Mouse (Mus musculus) kidney, postnatal 4 days (tissue): ENCODE data around the gene Epor.
A peak's percentile ranks its signal among the peaks of the same experiment; 100 is the strongest.

Experiments used
- DNase-seq, 2 experiments: peaks; one replicate each; pipeline ENCODE4 v3.0.0; 2021; ENCODE audit warnings: mixed read lengths in 2 of 2

The Epor gene

GRCm38 (mm10) chr9:21963417-21963816, at the start of gene Epor:
TSS of gene Epor (minus strand) at chr9:21963506.
- peak; percentile 77 to 85 for DNase-seq

- DNase-seq: no peak
Measured at GRCm38 (mm10) chr9:22012731-22013130, 49.4 kb upstream of the Epor start.

- DNase-seq: no peak
Measured at GRCm38 (mm10) chr9:22011055-22011454, 47.7 kb upstream of the Epor start.

GRCm38 (mm10) chr9:22004546-22004945, 41.2 kb upstream of the Epor start:
- DNase-seq: no peak

GRCm38 (mm10) chr9:22003163-22003554, 39.9 kb upstream of the Epor start:
- DNase-seq: peak; percentile 56 to 78

GRCm38 (mm10) chr9:22002194-22003162, 39.2 kb upstream of the Epor start, which contains the start of the genes Ccdc151 and Prkcsh:
TSS of gene Ccdc151 (minus strand) at chr9:22002634.
TSS of gene Prkcsh (plus strand) at chr9:22002806.
- peak; percentile 99 to 100 for DNase-seq

GRCm38 (mm10) chr9:22001633-22002032, 38.3 kb upstream of the Epor start:
- DNase-seq: no peak

GRCm38 (mm10) chr9:22000296-22000695, 37.0 kb upstream of the Epor start:
- no peak for DNase-seq

- DNase-seq: no peak
Measured at GRCm38 (mm10) chr9:21996178-21996867, 33.0 kb upstream of the Epor start.

GRCm38 (mm10) chr9:21992227-21992626, 28.9 kb upstream of the Epor start:
- no peak for DNase-seq

GRCm38 (mm10) chr9:21989230-21990110, 26.2 kb upstream of the Epor start, which contains the start of gene Rgl3:
TSS of gene Rgl3 (minus strand) at chr9:21989446.
- peak; percentile 78 to 85 for DNase-seq

GRCm38 (mm10) chr9:21988421-21989101, 25.3 kb upstream of the Epor start:
- peak; percentile 67 to 81 for DNase-seq

- DNase-seq: peak in 1 of 2 experiments; percentile 42
Measured at GRCm38 (mm10) chr9:21987592-21988342, 24.5 kb upstream of the Epor start.

GRCm38 (mm10) chr9:21983911-21984310, 20.6 kb upstream of the Epor start:
- no peak for DNase-seq

GRCm38 (mm10) chr9:21978398-21979128, 15.3 kb upstream of the Epor start:
- DNase-seq: peak in 1 of 2 experiments; percentile 15

- DNase-seq: peak; percentile 60 to 61
Measured at GRCm38 (mm10) chr9:21977972-21978371, 14.7 kb upstream of the Epor start.

GRCm38 (mm10) chr9:21977331-21977730, 14.0 kb upstream of the Epor start:
- no peak for DNase-seq

GRCm38 (mm10) chr9:21976626-21977175, 13.4 kb upstream of the Epor start:
- DNase-seq: peak in 1 of 2 experiments; percentile 6

GRCm38 (mm10) chr9:21969304-21969703, 6.0 kb upstream of the Epor start:
- DNase-seq: no peak

GRCm38 (mm10) chr9:21968883-21969282, 5.6 kb upstream of the Epor start:
- no peak for DNase-seq
